Mouse (Mus musculus): ENCODE measurements at regions not wholly inside any gene's neighbourhood (a gene's known extent, or its start where the extent isn't known, plus 50 kb on each side); places are given as distances from the start of the nearest gene placed in this dataset.
"Not testable (repeated sequence)": the region's sequence is repeated elsewhere in the genome, so short reads cannot be mapped to it uniquely, and the experiment has no call there.

- Histone ChIP-seq H3K4me1 (ENCODE audit: control insufficient read depth, insufficient read depth, insufficient read length, low read length) (no peaks in the 10 kb centered on the region), H3K27ac (replicated peaks; ENCODE audit: low read depth, low read length) (no peak overlapping the region), H3K4me3 (ENCODE audit: insufficient read depth, low read depth, low read length) (no peak overlapping the region)
These were observed 56.0 kb downstream of the Ccdc71l start for GRCm38 (mm10) chr12:32434506-32435002.

- H3K4me3 ChIP-seq (ENCODE audit: insufficient read depth, low read depth, low read length): no peak overlapping the region
- H3K27ac ChIP-seq (replicated peaks; ENCODE audit: low read depth, low read length): no peak overlapping the region
- no peaks in the 10 kb centered on the region for H3K4me1 ChIP-seq (ENCODE audit: control insufficient read depth, insufficient read depth, insufficient read length, low read length)
These were observed 56.6 kb downstream of the Ccdc71l start for GRCm38 (mm10) chr12:32435126-32435525.

GRCm38 (mm10) chr12:32438209-32438608 lies 59.7 kb downstream of the Ccdc71l start:
- no peak overlapping the region for H3K27ac ChIP-seq (replicated peaks; ENCODE audit: low read depth, low read length)
- no peak overlapping the region for H3K4me3 ChIP-seq (ENCODE audit: insufficient read depth, low read depth, low read length)
- no peaks in the 10 kb centered on the region for H3K4me1 ChIP-seq (ENCODE audit: control insufficient read depth, insufficient read depth, insufficient read length, low read length)

GRCm38 (mm10) chr12:32444770-32445169 lies 66.3 kb downstream of the Ccdc71l start:
- H3K4me1 ChIP-seq (ENCODE audit: control insufficient read depth, insufficient read depth, insufficient read length, low read length): no peaks in the 10 kb centered on the region
- H3K4me3 ChIP-seq (ENCODE audit: insufficient read depth, low read depth, low read length): no peak overlapping the region
- no peak overlapping the region for H3K27ac ChIP-seq (replicated peaks; ENCODE audit: low read depth, low read length)

- Histone ChIP-seq H3K4me1 (ENCODE audit: control insufficient read depth, insufficient read depth, insufficient read length, low read length) (no peaks in the 10 kb centered on the region), H3K27ac (replicated peaks; ENCODE audit: low read depth, low read length) (no peak overlapping the region), H3K4me3 (ENCODE audit: insufficient read depth, low read depth, low read length) (no peak overlapping the region)
These were observed 67.4 kb downstream of the Ccdc71l start for GRCm38 (mm10) chr12:32445874-32446273.

GRCm38 (mm10) chr12:32449373-32449772 lies 70.9 kb downstream of the Ccdc71l start:
- Histone ChIP-seq H3K4me1 (ENCODE audit: control insufficient read depth, insufficient read depth, insufficient read length, low read length) (no peaks in the 10 kb centered on the region), H3K27ac (replicated peaks; ENCODE audit: low read depth, low read length) (no peak overlapping the region), H3K4me3 (ENCODE audit: insufficient read depth, low read depth, low read length) (no peak overlapping the region)

- no peak overlapping the region for H3K27ac ChIP-seq (replicated peaks; ENCODE audit: low read depth, low read length)
These were observed 72.7 kb downstream of the Ccdc71l start for GRCm38 (mm10) chr12:32451226-32451625.

GRCm38 (mm10) chr12:32454794-32455193 lies 76.3 kb downstream of the Ccdc71l start:
- Histone ChIP-seq H3K27ac (replicated peaks; ENCODE audit: low read depth, low read length) (no peak overlapping the region), H3K4me1 (ENCODE audit: control insufficient read depth, insufficient read depth, insufficient read length, low read length) (no peaks in the 10 kb centered on the region), H3K4me3 (ENCODE audit: insufficient read depth, low read depth, low read length) (no peak overlapping the region)

More at GRCm38 (mm10) chr12:32451226-32451625, 72.7 kb downstream of the Ccdc71l start:
- no peak overlapping the region for H3K4me3 ChIP-seq (ENCODE audit: insufficient read depth, low read depth, low read length)
- H3K4me1 ChIP-seq (ENCODE audit: control insufficient read depth, insufficient read depth, insufficient read length, low read length): no peaks in the 10 kb centered on the region

GRCm38 (mm10) chr12:32455231-32455630 lies 76.7 kb downstream of the Ccdc71l start:
- H3K4me3 ChIP-seq (ENCODE audit: insufficient read depth, low read depth, low read length); H3K4me1 ChIP-seq (ENCODE audit: control insufficient read depth, insufficient read depth, insufficient read length, low read length); H3K27ac ChIP-seq (replicated peaks; ENCODE audit: low read depth, low read length): not testable (repeated sequence)

GRCm38 (mm10) chr12:32455913-32456312 lies 77.4 kb downstream of the Ccdc71l start:
- Histone ChIP-seq H3K4me3 (ENCODE audit: insufficient read depth, low read depth, low read length) (no peak overlapping the region), H3K4me1 (ENCODE audit: control insufficient read depth, insufficient read depth, insufficient read length, low read length) (no peaks in the 10 kb centered on the region), H3K27ac (replicated peaks; ENCODE audit: low read depth, low read length) (no peak overlapping the region)

GRCm38 (mm10) chr12:32456796-32457195 lies 78.3 kb downstream of the Ccdc71l start:
- no peaks in the 10 kb centered on the region for H3K4me1 ChIP-seq (ENCODE audit: control insufficient read depth, insufficient read depth, insufficient read length, low read length)
- H3K4me3 ChIP-seq (ENCODE audit: insufficient read depth, low read depth, low read length): no peak overlapping the region
- H3K27ac ChIP-seq (replicated peaks; ENCODE audit: low read depth, low read length): no peak overlapping the region

- Histone ChIP-seq H3K4me1 (ENCODE audit: control insufficient read depth, insufficient read depth, insufficient read length, low read length) (no peaks in the 10 kb centered on the region), H3K4me3 (ENCODE audit: insufficient read depth, low read depth, low read length) (no peak overlapping the region), H3K27ac (replicated peaks; ENCODE audit: low read depth, low read length) (no peak overlapping the region)
These were observed 79.9 kb downstream of the Ccdc71l start for GRCm38 (mm10) chr12:32458386-32458785.

GRCm38 (mm10) chr12:32460330-32460998 lies 82.0 kb downstream of the Ccdc71l start:
- Histone ChIP-seq H3K27ac (replicated peaks; ENCODE audit: low read depth, low read length) (no peak overlapping the region), H3K4me3 (ENCODE audit: insufficient read depth, low read depth, low read length) (no peak overlapping the region), H3K4me1 (ENCODE audit: control insufficient read depth, insufficient read depth, insufficient read length, low read length) (no peaks in the 10 kb centered on the region)

- H3K4me1 ChIP-seq (ENCODE audit: control insufficient read depth, insufficient read depth, insufficient read length, low read length): no peaks in the 10 kb centered on the region
- no peak overlapping the region for H3K4me3 ChIP-seq (ENCODE audit: insufficient read depth, low read depth, low read length)
These were observed 86.9 kb downstream of the Ccdc71l start for GRCm38 (mm10) chr12:32465371-32465770.

GRCm38 (mm10) chr12:32469863-32470262 lies 91.4 kb downstream of the Ccdc71l start:
- Histone ChIP-seq H3K27ac (replicated peaks; ENCODE audit: low read depth, low read length) (no peak overlapping the region), H3K4me1 (ENCODE audit: control insufficient read depth, insufficient read depth, insufficient read length, low read length) (no peaks in the 10 kb centered on the region), H3K4me3 (ENCODE audit: insufficient read depth, low read depth, low read length) (no peak overlapping the region)

More at GRCm38 (mm10) chr12:32465371-32465770, 86.9 kb downstream of the Ccdc71l start:
- H3K27ac ChIP-seq (replicated peaks; ENCODE audit: low read depth, low read length): no peak overlapping the region

GRCm38 (mm10) chr12:32479451-32479850 lies 100.9 kb downstream of the Ccdc71l start:
- Histone ChIP-seq H3K27ac (replicated peaks; ENCODE audit: low read depth, low read length) (no peak overlapping the region), H3K4me3 (ENCODE audit: insufficient read depth, low read depth, low read length) (no peak overlapping the region), H3K4me1 (ENCODE audit: control insufficient read depth, insufficient read depth, insufficient read length, low read length) (no peaks in the 10 kb centered on the region)
